Mouse (Mus musculus) ES-Bruce4 (cell line): ENCODE measurements at regions not wholly inside any gene's neighbourhood (a gene's known extent, or its start where the extent isn't known, plus 50 kb on each side); places are given as distances from the start of the nearest gene placed in this dataset.

Experiments
- CTCF ChIP-seq: IDR thresholded peaks from one replicate; pipeline ENCODE4 v1.8.1; 2011; ENCODE audit warnings: low read depth, low read length
- POLR2A ChIP-seq: IDR thresholded peaks from one replicate; pipeline ENCODE4 v1.8.1; 2011; ENCODE audit warnings: low read length; ENCODE audit not compliant: insufficient read depth

DNA sequence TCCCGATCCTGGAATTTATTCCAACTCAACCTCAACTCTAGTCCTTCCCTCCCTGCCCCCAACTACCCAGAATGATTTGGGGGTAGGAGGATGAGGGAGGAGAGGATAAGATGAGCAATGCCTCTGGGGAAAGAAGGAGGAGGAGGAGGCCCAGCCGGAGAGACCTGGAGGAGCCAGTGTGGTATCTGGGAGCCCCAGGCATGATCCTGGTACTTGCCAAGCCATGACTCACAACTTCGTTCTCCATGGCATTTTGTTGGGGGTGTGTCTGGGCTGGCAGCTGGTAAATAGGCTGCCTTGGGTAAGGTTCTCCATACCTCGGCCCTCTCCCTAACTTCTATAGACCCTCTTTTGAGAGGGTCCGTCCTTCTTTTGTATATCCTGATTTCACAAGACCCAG lies 81.2 kb upstream of the Hoxc13 start:
- TF ChIP-seq CTCF: no peak
- TF ChIP-seq POLR2A: no peak
